Mouse (Mus musculus) ES-E14 (cell line): ENCODE results near the gene Slc35b4.

Experiments
- CHD2 ChIP-seq: IDR thresholded peaks from 2 replicates; pipeline ENCODE4 v1.6.1; 2014; ENCODE audit warnings: mild to moderate bottlenecking, low read depth, low read length, inconsistent platforms
- HCFC1 ChIP-seq: IDR thresholded peaks from 2 replicates; pipeline ENCODE4 v1.6.1; 2012; ENCODE audit warnings: low read length, inconsistent platforms, borderline replicate concordance; ENCODE audit not compliant: insufficient read depth
- ZC3H11A ChIP-seq: IDR thresholded peaks from 2 replicates; pipeline ENCODE4 v1.6.1; 2012; ENCODE audit warnings: low read depth, mild to moderate bottlenecking, inconsistent platforms, low read length, borderline replicate concordance
- ZNF384 ChIP-seq: IDR thresholded peaks from 2 replicates; pipeline ENCODE4 v1.6.1; 2012; ENCODE audit warnings: low read depth, low read length, inconsistent platforms

DNA sequence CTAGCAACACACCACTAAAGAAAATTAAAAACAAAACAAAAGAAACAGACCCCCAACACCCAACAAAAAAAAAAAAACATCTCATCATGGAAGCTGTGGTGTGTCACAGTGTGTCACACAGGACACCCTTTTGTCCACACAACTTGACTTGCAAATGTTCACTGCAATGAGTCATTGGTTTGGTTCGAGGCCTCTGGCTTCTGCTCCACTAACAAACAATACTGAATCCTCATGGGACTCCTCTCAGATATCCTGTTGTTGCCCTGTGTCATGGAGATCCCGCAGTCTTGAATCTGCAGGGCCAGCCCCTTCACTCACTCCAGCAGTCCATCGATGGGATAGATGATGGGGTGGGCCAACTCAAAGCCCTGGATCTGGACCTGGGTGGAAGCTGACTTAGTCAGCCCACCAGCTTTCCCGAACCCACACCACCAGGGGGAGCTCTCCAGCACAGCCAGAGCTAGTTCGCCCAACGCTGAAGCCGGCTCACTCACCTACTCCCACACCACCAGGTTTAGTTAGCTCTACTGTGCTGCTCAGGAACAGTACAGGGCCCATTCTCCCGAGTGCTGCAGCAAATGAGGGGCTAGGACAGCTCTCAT lies 28.2 kb upstream of the Slc35b4 start:
- TF ChIP-seq ZNF384: no peak
- no peak for TF ChIP-seq ZC3H11A
- TF ChIP-seq HCFC1: no peak
- TF ChIP-seq CHD2: no peak
